Mouse (Mus musculus): ENCODE results near the gene Kcnh2. TPM values are rescaled to one million over a fixed set of nuclear protein-coding genes. Genes with fewer than 3 reads are reported as not detected.

The Kcnh2 gene
- total RNA-seq, 2 experiments from 2014 or later, result 28.6 to 32.8 TPM

DNA sequence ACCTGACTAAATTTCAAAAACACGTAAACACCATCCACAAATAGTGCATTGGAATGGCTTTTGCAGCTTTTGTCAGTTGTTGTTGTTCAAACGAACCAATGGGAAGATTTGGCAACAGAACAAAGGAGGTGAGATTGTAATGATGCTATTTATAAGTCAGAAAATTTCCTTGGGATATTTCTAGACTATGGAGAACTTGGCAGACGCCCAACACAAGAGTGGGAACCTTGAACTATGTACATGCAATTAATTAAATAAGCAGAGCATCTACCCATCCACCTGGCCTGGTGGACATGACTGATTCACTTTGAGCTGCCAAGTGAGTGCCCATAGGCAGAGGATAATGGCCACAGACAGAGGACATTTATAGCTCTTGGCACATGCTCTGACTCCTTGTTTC is 59.5 kb downstream of the Kcnh2 start:
- Histone ChIP-seq H3K4me3 (no peak overlapping the region), H3K27ac (no peak overlapping the region)
- intact Hi-C loops (cut with DNase I), result no loop called here
- TF ChIP-seq CTCF (IDR thresholded peaks at IDR 0.05), result no peak
- DNase-seq (ENCODE audit: extremely low spot score in 1 of 2, low spot score in 2 of 2), result no peak

DNA sequence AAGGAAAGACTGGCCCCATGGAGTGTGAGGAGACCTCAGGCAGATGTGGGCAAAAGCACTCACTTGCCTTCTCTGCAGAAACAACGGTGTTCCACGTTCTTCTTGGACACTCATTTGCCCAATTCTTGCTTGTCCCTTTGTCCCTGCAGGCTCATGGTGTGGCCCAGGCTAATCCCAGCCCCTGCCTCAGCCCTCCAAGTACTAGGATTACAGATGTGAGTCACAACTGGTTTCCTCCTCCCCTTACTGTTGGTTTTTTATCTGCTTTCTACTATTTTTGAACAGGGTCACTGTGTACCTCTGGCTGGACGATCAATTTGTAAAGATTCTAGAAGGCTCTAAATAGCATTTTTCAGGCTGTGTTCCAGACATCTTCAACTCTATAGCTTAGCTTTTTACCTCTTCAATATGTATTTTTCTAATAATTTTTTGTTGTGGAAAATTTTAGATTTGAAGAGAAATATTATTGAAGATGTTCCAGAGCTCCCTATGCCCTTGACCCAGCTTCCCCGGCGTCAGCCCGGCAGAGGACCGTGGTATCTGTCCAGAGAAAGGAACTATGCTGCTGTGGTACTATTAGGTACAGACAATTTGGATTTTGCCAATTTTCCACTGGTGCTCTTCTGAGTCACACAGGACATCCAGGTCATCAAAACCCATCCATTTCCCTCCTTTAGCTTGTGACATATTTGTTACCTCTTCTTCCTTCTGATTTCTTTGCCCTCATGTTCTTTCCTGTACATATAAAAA is 65.0 kb downstream of the Kcnh2 start:
- no peak for TF ChIP-seq CTCF (IDR thresholded peaks at IDR 0.05)
- H3K4me3 ChIP-seq, result no peak overlapping the region
- intact Hi-C loops (cut with DNase I), result no loop called here
- no peak overlapping the region for H3K27ac ChIP-seq
- DNase-seq (ENCODE audit: extremely low spot score in 1 of 2, low spot score in 2 of 2), result no peak

DNA sequence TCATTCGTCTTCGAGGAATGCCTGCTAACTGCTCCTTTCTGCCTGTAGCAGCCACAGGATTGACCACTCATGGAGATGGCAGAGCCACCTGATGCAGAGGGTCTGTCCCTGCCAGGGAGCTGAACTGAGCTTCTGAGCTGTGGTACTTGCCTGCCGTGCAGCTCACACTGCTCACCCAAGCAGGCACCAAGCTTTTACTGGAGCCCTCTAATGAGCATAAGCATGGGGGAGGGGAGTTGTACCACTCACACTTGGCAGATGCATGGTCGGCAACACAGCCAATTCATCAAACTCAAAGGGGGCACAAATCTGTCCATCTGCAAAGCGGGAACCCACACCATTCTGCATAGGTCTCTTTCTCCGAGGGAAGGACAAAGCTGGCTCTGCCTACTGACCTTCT is 67.3 kb downstream of the Kcnh2 start:
- DNase-seq (ENCODE audit: extremely low spot score in 1 of 2, low spot score in 2 of 2), result no peak
- Histone ChIP-seq H3K4me3 (no peak overlapping the region), H3K27ac (no peak overlapping the region)
- intact Hi-C loops (cut with DNase I), result no loop called here
- no peak for TF ChIP-seq CTCF (IDR thresholded peaks at IDR 0.05)

DNA sequence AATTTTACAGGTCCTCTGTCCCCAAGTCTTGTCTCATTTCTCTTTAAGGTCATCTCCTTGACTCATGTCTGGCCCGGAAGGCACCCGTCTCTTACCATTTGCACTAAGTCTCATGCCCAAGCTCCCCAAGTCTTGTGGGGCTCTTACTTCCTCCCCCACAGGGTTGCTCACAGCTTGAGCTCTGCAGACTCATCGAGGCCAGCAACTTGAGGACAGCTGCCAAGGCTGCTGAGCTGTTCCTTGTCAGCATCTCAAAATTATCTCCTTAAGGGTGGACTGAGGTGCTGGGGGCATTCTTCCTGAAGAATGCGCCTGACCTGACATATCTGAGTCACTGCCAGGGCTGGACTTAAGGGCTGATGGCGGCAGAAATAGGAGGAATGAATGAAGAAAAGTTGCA is 68.2 kb downstream of the Kcnh2 start:
- intact Hi-C loops (cut with DNase I), result no loop called here
- Histone ChIP-seq H3K27ac (no peak overlapping the region), H3K4me3 (no peak overlapping the region)
- DNase-seq (ENCODE audit: extremely low spot score in 1 of 2, low spot score in 2 of 2), result no peak
- no peak for TF ChIP-seq CTCF (IDR thresholded peaks at IDR 0.05)

DNA sequence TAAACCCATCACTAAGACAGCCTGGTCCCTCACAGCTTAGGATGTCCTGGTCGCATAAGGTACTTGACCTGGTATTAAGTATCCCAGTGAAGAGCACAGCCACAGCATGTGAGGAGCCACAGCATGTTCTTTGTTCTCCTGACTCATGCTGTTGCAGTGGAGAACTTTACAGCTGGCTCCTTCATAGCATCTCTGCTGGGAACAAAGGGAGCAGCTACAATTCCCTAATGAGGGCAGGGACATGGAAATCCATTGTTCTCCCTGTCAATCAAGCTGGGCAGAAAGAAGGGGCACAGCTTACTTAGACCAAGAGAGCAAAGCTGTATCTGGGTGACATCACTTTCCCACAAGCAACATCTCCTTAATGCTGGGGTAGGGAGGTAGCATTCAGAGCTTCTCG is 70.9 kb downstream of the Kcnh2 start:
- Histone ChIP-seq H3K4me3 (no peak overlapping the region), H3K27ac (no peak overlapping the region)
- TF ChIP-seq CTCF (IDR thresholded peaks at IDR 0.05), result no peak
- intact Hi-C loops (cut with DNase I), result no loop called here
- no peak for DNase-seq (ENCODE audit: extremely low spot score in 1 of 2, low spot score in 2 of 2)

DNA sequence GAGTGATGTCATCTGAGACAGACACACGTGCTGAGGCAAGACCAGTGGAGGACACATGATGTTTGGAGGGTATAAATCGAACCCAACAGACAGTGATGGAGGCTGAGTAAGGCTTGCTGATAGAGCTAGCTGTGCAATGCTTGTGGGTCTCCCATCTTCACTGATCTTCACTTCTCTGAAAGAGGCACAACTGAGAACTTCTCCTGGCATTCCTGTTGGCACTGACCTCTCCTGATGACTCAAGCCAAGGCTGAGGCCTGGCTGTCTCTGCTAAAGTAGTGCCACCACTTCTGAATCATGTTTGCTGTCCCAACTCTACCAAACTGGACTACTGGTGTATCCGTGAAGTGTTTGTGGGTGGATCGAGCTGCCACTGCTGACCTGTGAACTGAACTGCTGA is 71.9 kb downstream of the Kcnh2 start:
- no peak for DNase-seq (ENCODE audit: extremely low spot score in 1 of 2, low spot score in 2 of 2)
- H3K27ac ChIP-seq, result no peak overlapping the region
- H3K4me3 ChIP-seq, result no peak overlapping the region
- no peak for TF ChIP-seq CTCF (IDR thresholded peaks at IDR 0.05)
- intact Hi-C loops (cut with DNase I), result no loop called here

DNA sequence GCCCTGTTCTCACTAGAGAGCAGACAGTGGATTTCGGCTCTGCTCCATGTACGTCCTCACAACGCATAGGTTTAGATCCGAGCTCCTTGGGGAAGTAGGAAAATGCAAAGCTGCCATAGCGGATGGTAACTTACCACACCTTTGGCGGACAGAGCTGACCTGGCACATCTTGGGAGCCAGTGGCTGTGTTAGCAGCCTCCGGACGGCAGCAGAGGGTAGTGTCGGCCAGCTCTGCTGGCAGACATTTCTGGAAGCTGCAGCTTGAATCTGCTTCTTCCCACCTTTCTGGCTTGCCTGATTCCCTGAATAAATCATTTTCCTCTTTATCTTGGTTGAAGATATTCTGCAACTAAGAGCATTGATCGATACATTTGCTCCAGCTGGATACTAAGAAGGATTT is 73.2 kb downstream of the Kcnh2 start:
- intact Hi-C loops (cut with DNase I), result no loop called here
- no peak for TF ChIP-seq CTCF (IDR thresholded peaks at IDR 0.05)
- H3K27ac ChIP-seq, result no peak overlapping the region

DNA sequence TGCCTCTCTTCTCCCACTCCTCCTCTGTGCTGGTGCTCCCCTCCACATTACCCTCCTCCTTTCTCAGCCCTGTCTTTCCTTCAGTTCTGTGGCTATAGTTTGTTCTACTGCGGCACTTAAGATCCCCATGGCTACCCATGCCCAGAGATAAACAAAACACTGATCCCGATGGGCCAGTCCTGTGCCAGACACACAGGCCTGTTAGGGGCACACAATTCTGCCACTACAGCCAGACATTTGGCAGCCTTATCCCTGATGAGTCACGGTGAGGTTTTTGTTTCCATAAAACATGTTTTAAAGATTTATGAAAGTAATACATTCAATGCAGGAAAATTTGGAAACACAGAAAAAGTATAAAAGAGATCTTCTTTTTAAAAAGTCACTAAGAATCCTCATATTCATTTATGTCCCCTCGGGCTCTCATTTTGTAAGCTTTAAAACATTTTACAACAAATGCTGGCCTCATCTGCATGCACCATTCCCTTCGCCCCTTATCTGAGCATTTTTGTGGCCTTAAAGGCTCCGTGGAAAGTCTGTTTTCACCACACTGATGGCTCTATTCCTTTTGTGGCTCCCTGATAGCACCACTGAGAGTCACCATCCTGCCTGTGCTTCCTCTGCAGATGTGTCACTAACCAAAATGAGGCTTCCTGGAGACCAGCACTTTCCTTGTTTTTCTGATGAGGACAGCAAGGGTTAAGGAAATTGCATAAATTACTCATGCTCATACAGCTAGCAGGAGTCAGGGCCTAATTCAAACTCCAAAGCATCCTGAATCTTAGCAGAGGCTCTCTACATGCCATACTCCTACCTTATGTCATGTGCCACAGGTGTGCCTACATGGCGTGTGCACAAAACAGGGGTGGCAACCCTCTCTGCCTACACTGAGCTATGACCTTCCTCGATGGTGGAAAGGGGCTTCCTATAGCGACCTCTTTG is 77.5 kb downstream of the Kcnh2 start:
- DNase-seq (ENCODE audit: extremely low spot score in 1 of 2, low spot score in 2 of 2), result no peak
- H3K27ac ChIP-seq, result no peak overlapping the region
- H3K4me3 ChIP-seq, result no peak overlapping the region
- no peak for TF ChIP-seq CTCF (IDR thresholded peaks at IDR 0.05)
- intact Hi-C loops (cut with DNase I), result no loop called here

More for the DNA sequence above, 73.2 kb downstream of the Kcnh2 start:
- DNase-seq (ENCODE audit: extremely low spot score in 1 of 2, low spot score in 2 of 2), result no peak
- no peak overlapping the region for H3K4me3 ChIP-seq

DNA sequence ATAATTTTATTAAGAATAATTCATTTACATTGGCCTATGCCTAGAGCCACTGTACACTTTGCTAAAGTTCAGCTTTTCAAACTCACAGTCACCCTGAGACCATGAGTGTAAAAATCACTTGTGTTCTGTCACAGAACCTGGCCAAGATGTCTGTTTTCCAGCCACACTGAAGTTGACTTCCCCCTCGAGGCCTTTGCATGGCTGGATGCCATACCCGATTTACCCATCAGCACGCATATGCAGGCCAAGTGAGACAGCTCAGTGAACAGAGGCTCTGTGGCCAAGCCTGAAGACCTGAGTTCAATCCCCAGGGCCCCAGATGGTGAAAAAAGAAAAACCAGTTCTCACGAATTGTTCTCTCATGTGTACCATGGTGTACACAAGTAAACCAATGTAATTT is 80.5 kb downstream of the Kcnh2 start:
- DNase-seq (ENCODE audit: extremely low spot score in 1 of 2, low spot score in 2 of 2), result no peak
- no peak for TF ChIP-seq CTCF (IDR thresholded peaks at IDR 0.05)
- H3K4me3 ChIP-seq, result no peak overlapping the region
- no peak overlapping the region for H3K27ac ChIP-seq
- intact Hi-C loops (cut with DNase I), result no loop called here

Other genes with a start within 250 kb of the Kcnh2 start
- gene Nupl2, start 186.6 kb downstream of the Kcnh2 start, total RNA-seq (2021), result 10 to 100 TPM; 10.6 to 12.6 TPM
- 1 to 10 TPM; 8.8 to 9.3 TPM for gene Nos3, start 13.2 kb upstream of the Kcnh2 start, total RNA-seq (2021)
- gene Atg9b, start 40.5 kb upstream of the Kcnh2 start, total RNA-seq (2021), result 1 to 10 TPM; 4.0 to 4.2 TPM
- 10 to 100 TPM; 45.3 to 54.9 TPM for gene Abcb8, start 42.1 kb upstream of the Kcnh2 start, total RNA-seq (2021)
- gene Asic3, start 61.8 kb upstream of the Kcnh2 start, total RNA-seq (2021), result under 1 TPM in 1 of 2 experiments, not detected in 1; 0.36 TPM
- 100 to 1,000 TPM; 118 to 129 TPM for gene Cdk5, start 71.9 kb upstream of the Kcnh2 start, total RNA-seq (2021)
- 10 to 100 TPM; 31.0 to 33.8 TPM for gene Slc4a2, start 72.2 kb upstream of the Kcnh2 start, total RNA-seq (2021)
- gene Fastk, start 93.7 kb upstream of the Kcnh2 start, total RNA-seq (2021), result 100 to 1,000 TPM; 128 to 134 TPM
- 10 to 100 TPM; 26.1 to 28.7 TPM for gene Tmub1, start 96.2 kb upstream of the Kcnh2 start, total RNA-seq (2021)
- gene Agap3, start 100.6 kb upstream of the Kcnh2 start, total RNA-seq (2021), result 100 to 1,000 TPM; 527 to 560 TPM
- under 1 TPM; 0.09 to 0.56 TPM for gene Gbx1, start 175.6 kb upstream of the Kcnh2 start, total RNA-seq (2021)
- not detected for gene Asb10, start 189.4 kb upstream of the Kcnh2 start, total RNA-seq (2021)
- under 1 TPM in 1 of 2 experiments, not detected in 1; 0.14 TPM for gene 4931409K22Rik, start 205.2 kb upstream of the Kcnh2 start, total RNA-seq (2021)
- gene Abcf2, start 225.9 kb upstream of the Kcnh2 start, total RNA-seq (2021), result 10 to 100 TPM; 82.4 to 89.0 TPM
- gene Chpf2, start 235.1 kb upstream of the Kcnh2 start, total RNA-seq (2021), result 10 to 100 TPM; 72.6 to 78.4 TPM

Data from left cerebral cortex, adult 2 months (tissue).